In the genomic region with DNA sequence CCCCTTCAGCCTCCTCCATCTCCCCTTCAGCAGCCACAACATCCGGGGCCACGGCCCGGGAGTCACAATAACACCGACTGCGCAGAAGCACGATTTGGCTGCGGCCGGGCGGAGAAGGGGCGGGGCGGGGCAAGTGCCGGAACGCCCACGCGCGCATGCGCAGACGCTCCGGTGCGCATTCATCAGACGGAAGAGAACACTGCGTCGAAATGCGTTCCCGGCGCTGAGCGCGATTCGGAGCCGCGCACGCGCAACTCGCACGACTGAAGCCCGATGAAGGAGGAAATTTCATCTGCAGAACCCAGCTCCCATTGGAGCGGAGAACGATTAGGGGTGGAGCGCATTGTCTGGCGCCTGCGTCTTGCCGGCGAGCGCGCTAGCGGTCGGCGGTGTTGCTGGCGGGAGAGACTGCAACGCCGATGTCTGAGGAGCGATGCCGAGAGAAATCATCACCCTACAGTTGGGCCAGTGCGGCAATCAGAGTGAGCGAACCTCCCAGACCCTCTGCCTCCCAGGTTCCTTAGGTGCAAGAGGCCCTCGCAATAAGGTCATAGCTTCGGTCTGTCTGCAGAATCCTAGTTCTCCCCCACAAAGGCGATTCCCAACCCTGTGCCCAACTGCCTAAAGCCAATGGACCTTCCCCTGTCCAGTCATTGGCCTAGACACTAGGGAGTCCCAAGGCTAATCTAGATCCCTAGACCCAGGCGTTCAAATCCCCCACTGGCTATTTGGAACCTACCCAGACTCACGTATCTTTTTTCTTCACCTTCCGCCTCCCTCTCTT, we compare ENCODE assay signal across 8 mouse cellular contexts. TPM values are rescaled to one million over a fixed set of nuclear protein-coding genes. Genes with fewer than 3 reads are reported as not detected.
DNase-seq lines count a peak whose midpoint lies in the region; ATAC-seq and TF ChIP-seq lines count a peak whose summit lies in the region.

TSS of gene Retreg3 (minus strand) at position 133 of the 784 bp plus-strand sequence.
TSS of gene Tubg1 (plus strand) at position 178 of the 784 bp plus-strand sequence.

- peak within 1 kb of the TSS; percentile 95 for H3ac ChIP-seq in C2C12 (ENCODE audit: control insufficient read depth, insufficient read length, low read depth)
- H3ac ChIP-seq in myocyte (ENCODE audit: control insufficient read depth, insufficient read length), result peak within 1 kb of the TSS; percentile 23

- TF ChIP-seq POLR2A in brain, embryonic 14.5 days (IDR thresholded peaks at IDR 0.05; ENCODE audit: borderline replicate concordance, extremely low read depth, insufficient read depth, insufficient read length, poor library complexity, severe bottlenecking), result peak; percentile 76; the same call in 1 of the 2 replicates
- TF ChIP-seq POLR2A in liver, adult 2 months (IDR thresholded peaks at IDR 0.05; ENCODE audit: extremely low read depth, insufficient read depth, low read length), result peak; percentile 95
- peak; percentile 83 for TF ChIP-seq POLR2A in myocyte (IDR thresholded peaks at IDR 0.05; ENCODE audit: insufficient read length, low read depth)

- H3K4me1 ChIP-seq in erythroblast, embryonic 14.5 days (ENCODE audit: control insufficient read depth), result peaks cover 54% of the 10 kb centered on the region
- peaks cover 19% of the 10 kb centered on the region for H3K4me1 ChIP-seq in heart, embryonic 11.5 days (ENCODE audit: control insufficient read depth, insufficient read depth, low read length)
- H3K4me1 ChIP-seq in kidney, embryonic 16.5 days (ENCODE audit: insufficient read depth, low read length), result peaks cover 41% of the 10 kb centered on the region
- H3K4me1 ChIP-seq in liver, adult 2 months (ENCODE audit: control insufficient read depth, insufficient read depth, low read length), result peaks cover 14% of the 10 kb centered on the region

- H3K36me3 ChIP-seq in C2C12 (ENCODE audit: control insufficient read depth, insufficient read depth) (peaks cover 47% of the 10 kb centered on the region), myocyte (ENCODE audit: control insufficient read depth, insufficient read depth) (peaks cover 18% of the 10 kb centered on the region)
- peaks cover 66% of the 10 kb centered on the region for H3K36me3 ChIP-seq in erythroblast, embryonic 14.5 days (ENCODE audit: control insufficient read depth)
- H3K36me3 ChIP-seq in heart, embryonic 11.5 days (ENCODE audit: control insufficient read depth, insufficient read depth, low read length), result no peaks in the 10 kb centered on the region
- peaks cover 16% of the 10 kb centered on the region; the same call in 1 of the 2 replicates for H3K36me3 ChIP-seq in kidney, embryonic 16.5 days (ENCODE audit: insufficient read depth, low read length)
- peaks cover 7% of the 10 kb centered on the region for H3K36me3 ChIP-seq in liver, adult 2 months (ENCODE audit: control insufficient read depth, insufficient read depth, low read length)
- H3K36me3 ChIP-seq in splenic B cell, adult 2 months (ENCODE audit: control insufficient read depth, insufficient read depth, low read length, poor library complexity, severe bottlenecking), result no peaks in the 10 kb centered on the region

- peaks cover 73% of the 10 kb centered on the region for H3K79me2 ChIP-seq in C2C12 (ENCODE audit: control insufficient read depth, insufficient read depth)
- H3K79me2 ChIP-seq in liver, adult 2 months (ENCODE audit: control insufficient read depth, insufficient read depth, low read length), result peaks cover 23% of the 10 kb centered on the region
- H3K79me2 ChIP-seq in myocyte (ENCODE audit: control insufficient read depth, insufficient read depth), result peaks cover 57% of the 10 kb centered on the region

- H3K9me3 ChIP-seq in erythroblast, embryonic 14.5 days (ENCODE audit: control insufficient read depth, low read length), result no peaks in the 10 kb centered on the region
- H3K9me3 ChIP-seq in heart, embryonic 11.5 days (replicated peaks; ENCODE audit: control insufficient read depth, low read length), result no peaks in the 10 kb centered on the region
- H3K9me3 ChIP-seq in kidney, embryonic 16.5 days (ENCODE audit: low read length), result no peaks in the 10 kb centered on the region

- ATAC-seq in heart, embryonic 11.5 days (replicated peaks; ENCODE audit: insufficient number of reproducible peaks, low FRiP score, low TSS enrichment), result peak; percentile 91
- ATAC-seq in kidney, embryonic 16.5 days (ENCODE audit: low FRiP score, low TSS enrichment), result peak; percentile 96

- H3K27me3 ChIP-seq in C2C12 (ENCODE audit: control insufficient read depth, insufficient read depth, insufficient read length) (no peaks in the 10 kb centered on the region), myocyte (ENCODE audit: control insufficient read depth, insufficient read depth, insufficient read length) (no peaks in the 10 kb centered on the region)
- no peaks in the 10 kb centered on the region for H3K27me3 ChIP-seq in erythroblast, embryonic 14.5 days (ENCODE audit: control insufficient read depth)
- no peaks in the 10 kb centered on the region for H3K27me3 ChIP-seq in heart, embryonic 11.5 days (ENCODE audit: control insufficient read depth, insufficient read depth, low read length)
- H3K27me3 ChIP-seq in kidney, embryonic 16.5 days (ENCODE audit: insufficient read depth, low read length), result no peaks in the 10 kb centered on the region
- no peaks in the 10 kb centered on the region for H3K27me3 ChIP-seq in liver, adult 2 months (ENCODE audit: control insufficient read depth, insufficient read depth, low read length)
- H3K27me3 ChIP-seq in splenic B cell, adult 2 months (ENCODE audit: control insufficient read depth, insufficient read depth, low read length, poor library complexity, severe bottlenecking), result no peaks in the 10 kb centered on the region

- TF ChIP-seq CTCF in C2C12 (IDR thresholded peaks at IDR 0.05; ENCODE audit: control insufficient read depth, insufficient read depth, insufficient read length), result no peak
- TF ChIP-seq CTCF in brain, embryonic 14.5 days (IDR thresholded peaks at IDR 0.05; ENCODE audit: borderline replicate concordance, extremely low read depth, insufficient read depth, insufficient read length), result no peak
- TF ChIP-seq CTCF in liver, adult 2 months (IDR thresholded peaks at IDR 0.05; ENCODE audit: low read depth, low read length), result no peak

- WGBS in heart, embryonic 11.5 days (ENCODE audit: insufficient replicate concordance), result under 1% methylated on average over 61 of the region's 61 CpGs
- WGBS in kidney, embryonic 16.5 days, result under 1% methylated on average over 61 of the region's 61 CpGs
- under 1% methylated on average over 61 of the region's 61 CpGs for WGBS in liver, adult 2 months

- H3K79me3 ChIP-seq in C2C12 (ENCODE audit: low read depth), result peaks cover 56% of the 10 kb centered on the region

- H3K27ac ChIP-seq in heart, embryonic 11.5 days (ENCODE audit: low read depth, low read length), result peak within 1 kb of the TSS; percentile 91
- peak within 1 kb of the TSS; percentile 93 for H3K27ac ChIP-seq in kidney, embryonic 16.5 days (ENCODE audit: low read length)
- peak within 1 kb of the TSS; percentile 81 for H3K27ac ChIP-seq in liver, adult 2 months (replicated peaks; ENCODE audit: insufficient read depth, low read depth, low read length)

- DNase-seq in brain, embryonic 14.5 days (ENCODE audit: low read depth), result peak; percentile 100
- peak; percentile 93 for DNase-seq in liver, adult 2 months (ENCODE audit: extremely low read depth, low read depth, low spot score)
- DNase-seq in splenic B cell, adult 2 months (ENCODE audit: low read depth, low spot score), result peak; percentile 100

- H3K4me2 ChIP-seq in heart, embryonic 11.5 days, result peak within 1 kb of the TSS; percentile 91
- peak within 1 kb of the TSS; percentile 95 for H3K4me2 ChIP-seq in kidney, embryonic 16.5 days (replicated peaks; ENCODE audit: low read depth, low read length)
- peak within 1 kb of the TSS; percentile 93 for H3K4me2 ChIP-seq in myocyte (ENCODE audit: low read depth)

- H3K4me3 ChIP-seq in C2C12 (ENCODE audit: insufficient read depth, poor library complexity, severe bottlenecking) (peak within 1 kb of the TSS; percentile 85), myocyte (peak within 1 kb of the TSS; percentile 72)
- peak within 1 kb of the TSS; percentile 88 for H3K4me3 ChIP-seq in erythroblast, embryonic 14.5 days (replicated peaks)
- peak within 1 kb of the TSS; percentile 97 for H3K4me3 ChIP-seq in heart, embryonic 11.5 days (ENCODE audit: low read depth, low read length)
- H3K4me3 ChIP-seq in kidney, embryonic 16.5 days (ENCODE audit: low read length), result peak within 1 kb of the TSS; percentile 96
- H3K4me3 ChIP-seq in liver, adult 2 months (ENCODE audit: insufficient read depth, low read depth, low read length), result peak within 1 kb of the TSS; percentile 87

- H3K9ac ChIP-seq in heart, embryonic 11.5 days (ENCODE audit: low read depth, low read length), result peak within 1 kb of the TSS; percentile 96
- peak within 1 kb of the TSS; percentile 94 for H3K9ac ChIP-seq in kidney, embryonic 16.5 days (replicated peaks; ENCODE audit: low read length)
- H3K9ac ChIP-seq in liver, adult 2 months (ENCODE audit: low read depth, low read length), result peak within 1 kb of the TSS; percentile 90

TF ChIP-seq in C2C12, 6 proteins besides CTCF, POLR2A, EP300 and RAD21 (continues in another document):
- TF ChIP-seq USF1 (IDR thresholded peaks at IDR 0.05; ENCODE audit: low read depth), result no peak
- TF ChIP-seq MYOD1 (IDR thresholded peaks at IDR 0.05; ENCODE audit: control insufficient read depth, insufficient read length, low read depth), result no peak

TF ChIP-seq in myocyte, 11 proteins besides CTCF, POLR2A, EP300 and RAD21 (continues in another document):
- TF ChIP-seq SRF (IDR thresholded peaks at IDR 0.05; ENCODE audit: control insufficient read depth, insufficient read length, low read depth), result peak; percentile 65
- no peak for TF ChIP-seq TCF3 (IDR thresholded peaks at IDR 0.05; ENCODE audit: insufficient read length, low read depth)
- no peak for TF ChIP-seq USF1 (IDR thresholded peaks at IDR 0.05; ENCODE audit: low read depth)

RNA-seq across cellular contexts. Expression of gene Retreg3, which starts in this region (rescaled TPM):
- polyA plus RNA-seq in C2C12 (2012; fragmentation: generic; extraction: Trizol) (25.7 TPM), myocyte (2012; fragmentation: generic; extraction: Trizol) (41.2 TPM)
- 79.0 and 82.7 TPM in 2 replicates for polyA plus RNA-seq in brain, embryonic 14.5 days (2012; rRNA removed)
- polyA plus RNA-seq in erythroblast, embryonic 14.5 days (2012), result 1.6 and 1.7 TPM in 2 replicates
- polyA plus RNA-seq in heart, embryonic 11.5 days (2014; fragmentation: Nextera tagmentation; extraction: Ambion mirVana), result 5.5 and 9.2 TPM in 2 replicates
- 21.9 and 23.2 TPM in 2 replicates for polyA plus RNA-seq in kidney, embryonic 16.5 days (2015; fragmentation: Nextera tagmentation; extraction: Ambion mirVana)
- total RNA-seq in liver, adult 2 months (2014; rRNA removed), result 46.2 and 46.3 TPM in 2 replicates
- polyA plus RNA-seq in liver, adult 2 months (2012; rRNA removed), result 61.2 and 61.5 TPM in 2 replicates

RNA-seq across cellular contexts. Expression of gene Tubg1, which starts in this region (rescaled TPM):
- polyA plus RNA-seq in C2C12 (2012; fragmentation: generic; extraction: Trizol) (115 TPM), myocyte (2012; fragmentation: generic; extraction: Trizol) (87.5 TPM)
- polyA plus RNA-seq in brain, embryonic 14.5 days (2012; rRNA removed), result 15.5 and 35.5 TPM in 2 replicates
- polyA plus RNA-seq in erythroblast, embryonic 14.5 days (2012), result 22.0 and 23.7 TPM in 2 replicates
- 82.1 and 83.5 TPM in 2 replicates for polyA plus RNA-seq in heart, embryonic 11.5 days (2014; fragmentation: Nextera tagmentation; extraction: Ambion mirVana)
- polyA plus RNA-seq in kidney, embryonic 16.5 days (2015; fragmentation: Nextera tagmentation; extraction: Ambion mirVana), result 98.1 and 98.2 TPM in 2 replicates
- 7.6 and 9.2 TPM in 2 replicates for total RNA-seq in liver, adult 2 months (2014; rRNA removed)
- 11.9 and 17.6 TPM in 2 replicates for polyA plus RNA-seq in liver, adult 2 months (2012; rRNA removed)

Comparison
In these comparisons a context has a peak if more than half of its experiments do, and no peak if none do; other contexts are left out.
1. Peak in every context shown above with its lines: DNase-seq, ATAC-seq, H3K4me3 ChIP-seq and H3K27ac ChIP-seq.